Mouse (Mus musculus) retina, embryonic 14.5 days (tissue): Measurements from ENCODE around the gene Hhatl.
A peak's percentile ranks its signal among the peaks of the same experiment; 100 is the strongest.

Experiments used
- DNase-seq: peaks from one replicate; pipeline ENCODE4 v3.0.0-alpha.2; 2015; ENCODE audit warnings: low spot score

Gene Hhatl

GRCm38 (mm10) chr9:121759091-121760081, 32.9 kb downstream of the Hhatl start, which contains the start of gene Zfp651:
Gene Zfp651 (plus strand): TSS chr9:121759330.
- peak; percentile 82 for DNase-seq

GRCm38 (mm10) chr9:121757835-121758814, 34.2 kb downstream of the Hhatl start:
- DNase-seq, result peak; percentile 18

- no peak for DNase-seq
Measured at GRCm38 (mm10) chr9:121757432-121757831, 34.9 kb downstream of the Hhatl start.

- DNase-seq, result no peak
Measured at GRCm38 (mm10) chr9:121756785-121757184, 35.5 kb downstream of the Hhatl start.

- DNase-seq, result no peak
Measured at GRCm38 (mm10) chr9:121754624-121755023, 37.7 kb downstream of the Hhatl start.

GRCm38 (mm10) chr9:121752774-121753173, 39.5 kb downstream of the Hhatl start:
- no peak for DNase-seq

- DNase-seq, result no peak
Measured at GRCm38 (mm10) chr9:121744051-121744450, 48.3 kb downstream of the Hhatl start.

- no peak for DNase-seq
Measured at GRCm38 (mm10) chr9:121741168-121741567, 51.1 kb downstream of the Hhatl start.

GRCm38 (mm10) chr9:121740490-121740889, 51.8 kb downstream of the Hhatl start:
- no peak for DNase-seq
